Mouse (Mus musculus) myocyte (in vitro differentiated cells): ENCODE data around the gene Bcr. TPM values are rescaled to one million over a fixed set of nuclear protein-coding genes. Genes with fewer than 3 reads are reported as not detected.
"Not testable (repeated sequence)": the region's sequence is repeated elsewhere in the genome, so short reads cannot be mapped to it uniquely, and the experiment has no call there.

Experiments used
- H3K27me3 ChIP-seq: one replicate; pipeline ENCODE4 v1.6.1; 2011; ENCODE audit not compliant: control insufficient read depth, insufficient read depth, insufficient read length
- H3K36me3 ChIP-seq: one replicate; pipeline ENCODE4 v1.6.1; 2011; ENCODE audit not compliant: control insufficient read depth, insufficient read depth
- H3K4me2 ChIP-seq: one replicate; pipeline ENCODE4 v1.6.1; 2011; ENCODE audit warnings: low read depth, control low read depth
- H3K4me3 ChIP-seq: one replicate; pipeline ENCODE4 v1.5.1; 2011; ENCODE audit warnings: mild to moderate bottlenecking, control low read depth, moderate library complexity
- H3K79me2 ChIP-seq: one replicate; pipeline ENCODE4 v1.6.1; 2011; ENCODE audit not compliant: control insufficient read depth, insufficient read depth
- H3ac ChIP-seq: one replicate; pipeline ENCODE4 v1.6.1; 2011; ENCODE audit not compliant: control insufficient read depth, insufficient read length
- CEBPB ChIP-seq: IDR thresholded peaks from 2 replicates; pipeline ENCODE4 v1.6.1; 2011; ENCODE audit warnings: mild to moderate bottlenecking, moderate library complexity; ENCODE audit not compliant: poor library complexity, insufficient read depth, severe bottlenecking
- E2F4 ChIP-seq: IDR thresholded peaks from one replicate; pipeline ENCODE4 v1.6.1; 2011; ENCODE audit warnings: mild to moderate bottlenecking, control low read depth, moderate library complexity; ENCODE audit not compliant: insufficient read depth
- MAX ChIP-seq: IDR thresholded peaks from one replicate; pipeline ENCODE4 v1.6.1; 2011; ENCODE audit warnings: low read depth, mild to moderate bottlenecking, control low read depth
- MYOD1 ChIP-seq, 3 experiments: IDR thresholded peaks; one replicate each; pipeline ENCODE4 v1.6.1; 2011; ENCODE audit warnings: control low read depth in 2 of 3, low read depth in 2 of 3, mild to moderate bottlenecking in 2 of 3, moderate library complexity in 1 of 3; ENCODE audit not compliant: insufficient read length in 2 of 3, control insufficient read depth in 1 of 3
- MYOG ChIP-seq, 3 experiments: IDR thresholded peaks; one replicate each; pipeline ENCODE4 v1.6.1; 2011; ENCODE audit warnings: control low read depth in 2 of 3, low read depth in 2 of 3, mild to moderate bottlenecking in 2 of 3; ENCODE audit not compliant: insufficient read length in 2 of 3, control insufficient read depth in 1 of 3, insufficient read depth in 1 of 3
- POLR2A ChIP-seq: IDR thresholded peaks from one replicate; pipeline ENCODE4 v1.6.1; 2011; ENCODE audit warnings: low read depth, mild to moderate bottlenecking, control low read depth, moderate library complexity; ENCODE audit not compliant: insufficient read length
- POLR2AphosphoS2 ChIP-seq: IDR thresholded peaks from one replicate; pipeline ENCODE4 v1.6.1; 2011; ENCODE audit warnings: low read depth, control low read depth; ENCODE audit not compliant: insufficient read length
- REST ChIP-seq: IDR thresholded peaks from one replicate; pipeline ENCODE4 v1.6.1; 2011; ENCODE audit warnings: mild to moderate bottlenecking, control low read depth, moderate library complexity; ENCODE audit not compliant: insufficient read depth, insufficient read length
- SRF ChIP-seq: IDR thresholded peaks from one replicate; pipeline ENCODE4 v1.6.1; 2011; ENCODE audit warnings: low read depth; ENCODE audit not compliant: control insufficient read depth, insufficient read length
- TCF12 ChIP-seq: IDR thresholded peaks from one replicate; pipeline ENCODE4 v1.6.1; 2011; ENCODE audit warnings: mild to moderate bottlenecking, control low read depth; ENCODE audit not compliant: poor library complexity, insufficient read depth, severe bottlenecking
- TCF3 ChIP-seq: IDR thresholded peaks from one replicate; pipeline ENCODE4 v1.6.1; 2011; ENCODE audit warnings: low read depth, control low read depth; ENCODE audit not compliant: insufficient read length
- USF1 ChIP-seq: IDR thresholded peaks from one replicate; pipeline ENCODE4 v1.6.1; 2011; ENCODE audit warnings: low read depth, mild to moderate bottlenecking, control low read depth, moderate library complexity
- polyA plus RNA-seq: library from polyadenylated mRNA; unstranded; fragments of >200 nt; fragmentation: generic; extraction: Trizol; gene quantifications from one replicate; pipeline ENCODE4 v1.2.1, GENCODE M21; 2012; ENCODE audit warnings: missing spikeins

Gene Bcr
- polyA plus RNA-seq, 1 experiment = 16.8 TPM

DNA sequence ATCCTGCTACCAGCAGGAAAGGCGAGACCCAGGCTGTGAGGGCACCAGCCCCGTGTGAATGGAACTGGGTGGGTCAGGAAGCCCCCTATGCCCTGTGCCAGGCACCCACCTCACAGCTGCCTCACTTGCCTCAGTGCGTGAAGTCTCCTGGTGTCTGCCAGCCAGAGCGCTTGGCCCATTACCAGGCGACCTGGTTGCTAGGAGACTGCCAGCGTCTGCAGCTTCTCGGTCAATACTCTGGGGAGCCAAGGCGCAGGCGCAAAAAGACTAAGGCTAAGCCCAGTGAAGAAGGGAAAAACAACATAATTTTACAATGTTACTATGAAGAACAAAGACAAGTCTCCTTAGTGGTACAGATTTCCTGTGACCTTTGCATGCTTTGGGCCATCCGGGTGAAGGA is 28.0 kb upstream of the Bcr start, which contains the start of gene Rsph14:
Gene Rsph14, minus strand, starts transcription at position 192 of the 400 bp plus-strand sequence.
- H3K36me3 ChIP-seq = no peaks in the 10 kb centered on the region
- TF ChIP-seq POLR2AphosphoS2 (no peak), TCF3 (no peak), MAX (no peak), POLR2A (no peak), MYOD1 (IDR thresholded peaks at IDR 0.05; ENCODE audit: control insufficient read depth in 1 of 3, insufficient read length in 2 of 3, low read depth in 2 of 3) (no peak), SRF (no peak), MYOG (IDR thresholded peaks at IDR 0.05; ENCODE audit: control insufficient read depth in 1 of 3, insufficient read depth in 1 of 3, insufficient read length in 2 of 3, low read depth in 2 of 3) (no peak), REST (no peak), E2F4 (no peak), CEBPB (no peak), USF1 (no peak), TCF12 (no peak)
- H3K4me3 ChIP-seq = no peak within 1 kb of the TSS
- H3K79me2 ChIP-seq = no peaks in the 10 kb centered on the region
- H3K27me3 ChIP-seq = no peaks in the 10 kb centered on the region
- no peak within 1 kb of the TSS for H3ac ChIP-seq
- H3K4me2 ChIP-seq = no peak within 1 kb of the TSS

GRCm38 (mm10) chr10:75036883-75037379 is 23.5 kb upstream of the Bcr start, which contains the start of gene Rab36:
TSS of gene Rab36 (plus strand) at chr10:75037058.
- TF ChIP-seq TCF12 (no peak), TCF3 (no peak), REST (no peak), SRF (no peak), POLR2AphosphoS2 (no peak), CEBPB (no peak)
- Histone ChIP-seq H3K4me3 (peak within 1 kb of the TSS; percentile 14), H3K4me2 (peak within 1 kb of the TSS; percentile 87), H3K36me3 (no peaks in the 10 kb centered on the region), H3ac (no peak within 1 kb of the TSS), H3K79me2 (no peaks in the 10 kb centered on the region), H3K27me3 (no peaks in the 10 kb centered on the region)

DNA sequence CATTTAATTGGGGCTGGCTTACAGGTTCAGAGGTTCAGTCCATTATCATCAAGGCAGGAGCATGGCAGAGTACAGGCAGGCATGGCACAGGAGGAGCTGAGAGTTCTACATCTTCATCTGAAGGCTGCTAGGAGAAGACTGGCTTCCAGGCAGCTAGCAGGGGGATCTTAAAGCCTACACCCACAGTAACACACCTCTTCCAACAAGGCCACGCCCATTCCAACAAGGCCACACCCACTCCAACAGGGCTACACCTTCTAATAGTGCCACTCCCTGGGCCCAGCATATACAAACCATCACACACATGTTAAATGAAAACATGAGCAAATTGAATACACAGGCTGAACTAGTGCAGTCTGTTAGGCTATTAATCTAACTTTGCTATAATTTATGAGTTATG is 18.3 kb upstream of the Bcr start:
- not testable (repeated sequence) for H3ac ChIP-seq, H3K36me3 ChIP-seq, H3K79me2 ChIP-seq, H3K4me2 ChIP-seq, H3K27me3 ChIP-seq, H3K4me3 ChIP-seq

GRCm38 (mm10) chr10:75044459-75044858 is 15.9 kb upstream of the Bcr start:
- Histone ChIP-seq H3K36me3 (no peaks in the 10 kb centered on the region), H3K4me2 (no peak overlapping the region), H3K79me2 (no peaks in the 10 kb centered on the region), H3ac (no peak overlapping the region), H3K4me3 (no peak overlapping the region), H3K27me3 (no peaks in the 10 kb centered on the region)
- TF ChIP-seq POLR2A (no peak), MYOD1 (IDR thresholded peaks at IDR 0.05; ENCODE audit: control insufficient read depth in 1 of 3, insufficient read length in 2 of 3, low read depth in 2 of 3) (no peak), CEBPB (no peak)

DNA sequence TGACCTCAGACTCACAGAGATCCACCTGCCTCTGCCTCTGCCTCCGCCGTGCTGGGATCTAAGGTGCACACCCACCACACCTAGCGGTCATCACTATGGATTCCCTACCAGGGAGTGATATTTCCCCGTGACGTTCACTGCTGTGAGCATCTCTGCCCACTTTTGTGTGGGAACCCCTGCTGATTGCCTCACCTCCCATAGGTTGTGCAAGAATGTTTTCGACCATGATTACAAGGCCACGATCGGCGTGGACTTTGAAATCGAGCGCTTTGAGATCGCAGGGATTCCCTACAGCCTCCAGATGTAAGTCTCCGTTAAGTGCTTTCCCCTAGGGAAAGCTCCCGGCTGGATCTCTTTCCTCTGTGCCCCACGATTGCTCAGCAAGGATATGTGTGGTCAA is 14.6 kb upstream of the Bcr start:
- H3K27me3 ChIP-seq = no peaks in the 10 kb centered on the region
- H3K36me3 ChIP-seq = no peaks in the 10 kb centered on the region
- no peak overlapping the region for H3ac ChIP-seq
- no peak overlapping the region for H3K4me2 ChIP-seq
- H3K79me2 ChIP-seq = no peaks in the 10 kb centered on the region
- H3K4me3 ChIP-seq = no peak overlapping the region
- TF ChIP-seq TCF12 (no peak), POLR2A (no peak), USF1 (no peak), MYOD1 (IDR thresholded peaks at IDR 0.05; ENCODE audit: control insufficient read depth in 1 of 3, insufficient read length in 2 of 3, low read depth in 2 of 3) (no peak), E2F4 (no peak), MAX (no peak)

DNA sequence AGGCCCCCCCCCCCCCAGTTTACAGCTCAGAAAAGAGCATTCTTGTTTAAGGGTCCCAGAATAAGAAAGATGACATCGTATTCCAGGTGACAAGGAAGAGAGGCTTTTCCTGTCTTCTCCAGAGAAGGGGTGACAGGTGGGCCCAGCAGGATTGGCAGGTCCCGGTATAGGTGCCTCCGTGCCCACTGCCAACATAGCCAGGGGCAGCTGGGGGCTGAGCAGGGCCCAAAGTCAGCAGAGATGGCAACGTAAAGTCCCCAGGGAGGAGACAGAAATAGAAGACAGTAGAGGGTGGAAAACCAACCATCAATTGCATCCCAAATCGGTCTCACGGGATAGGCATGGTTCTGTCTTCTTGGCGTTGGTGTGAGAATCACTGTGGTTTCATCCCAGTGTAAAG is 11.7 kb upstream of the Bcr start:
- no peak for TF ChIP-seq CEBPB
- TF ChIP-seq REST = no peak
- no peak for TF ChIP-seq MYOG (IDR thresholded peaks at IDR 0.05; ENCODE audit: control insufficient read depth in 1 of 3, insufficient read depth in 1 of 3, insufficient read length in 2 of 3, low read depth in 2 of 3)
- no peak overlapping the region for H3ac ChIP-seq
- no peaks in the 10 kb centered on the region for H3K27me3 ChIP-seq
- H3K4me3 ChIP-seq = no peak overlapping the region
- H3K36me3 ChIP-seq = no peaks in the 10 kb centered on the region
- no peaks in the 10 kb centered on the region for H3K79me2 ChIP-seq
- H3K4me2 ChIP-seq = no peak overlapping the region
